Mouse (Mus musculus): ENCODE results near the gene Gm3187.
"Not testable (repeated sequence)": the region's sequence is repeated elsewhere in the genome, so short reads cannot be mapped to it uniquely, and the experiment has no call there.

Gene Gm3187

DNA sequence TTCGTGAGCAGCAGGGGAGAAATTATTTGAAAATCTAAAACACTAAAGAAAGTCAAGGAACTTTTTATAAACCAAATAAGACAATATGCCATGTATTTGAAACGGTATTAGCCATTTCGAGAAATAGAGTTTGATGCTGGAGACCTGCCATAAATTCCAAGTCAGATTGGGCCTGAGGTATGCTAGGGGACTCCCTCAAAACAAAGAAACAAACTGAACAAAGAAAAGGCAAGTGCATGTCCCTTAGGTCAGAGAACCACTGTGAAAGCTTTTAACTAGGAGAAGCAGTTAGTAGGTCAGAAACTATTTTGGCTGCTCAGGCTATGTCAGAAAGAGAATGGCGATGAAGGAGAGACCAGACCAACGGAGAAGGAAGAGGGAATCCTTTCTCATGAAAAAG is at the start of gene Gm3187:
Gene Gm3187 (plus strand): TSS at position 301 of the 400 bp plus-strand sequence.
- DNase-seq (ENCODE audit: low spot score) = not testable (repeated sequence)

- not testable (repeated sequence) for DNase-seq (ENCODE audit: low spot score)
These were observed 28.6 kb upstream of the Gm3187 start, which contains the start of gene Gm3194 for GRCm38 (mm10) chr14:5455367-5455766. Gm3194 (minus strand) TSS chr14:5455467.

DNA sequence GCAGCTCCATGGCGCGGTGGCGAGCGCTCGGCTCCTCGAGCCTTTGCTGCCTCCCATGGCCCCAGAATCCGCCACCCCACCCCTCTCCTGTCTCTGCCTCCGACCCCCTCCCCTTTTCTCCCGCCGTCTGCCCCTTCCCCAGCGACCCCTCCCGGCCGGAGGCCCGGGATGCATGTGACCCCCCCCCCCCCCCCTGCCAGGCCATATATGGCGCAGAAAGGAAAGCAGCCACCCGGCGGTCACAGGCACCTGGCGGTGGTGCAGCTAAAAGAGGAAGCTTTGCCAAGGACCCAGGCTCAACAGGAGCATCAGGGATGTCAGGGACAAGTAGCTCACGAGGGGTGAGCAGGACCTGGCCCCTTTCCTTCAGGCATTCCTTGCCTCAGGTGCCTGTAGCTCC is 23.5 kb upstream of the Gm3187 start:
- not testable (repeated sequence) for DNase-seq (ENCODE audit: low spot score)

- not testable (repeated sequence) for DNase-seq (ENCODE audit: low spot score)
These were observed 6.3 kb upstream of the Gm3187 start, which contains the start of gene Gm8246 for GRCm38 (mm10) chr14:5477730-5478129. Gm8246 (minus strand) TSS chr14:5477830.

DNA sequence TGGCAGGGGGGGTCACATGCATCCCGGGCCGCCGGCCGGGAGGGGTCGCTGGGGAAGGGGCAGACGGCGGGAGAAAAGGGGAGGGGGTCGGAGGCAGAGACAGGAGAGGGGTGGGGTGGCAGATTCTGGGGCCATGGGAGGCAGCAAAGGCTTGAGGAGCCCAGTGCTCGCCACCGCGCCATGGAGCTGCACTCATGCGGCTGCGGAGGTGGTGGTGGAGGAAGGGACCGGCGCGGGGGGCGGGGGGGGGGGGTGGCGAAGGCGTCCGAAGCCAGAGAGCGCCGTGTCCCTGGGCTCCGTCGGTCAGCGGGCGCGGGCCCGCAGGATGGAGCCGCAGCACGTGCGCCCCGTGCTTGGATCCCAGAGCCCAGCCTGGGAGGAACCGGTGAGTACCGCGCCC is 17.4 kb downstream of the Gm3187 start, which contains the start of gene Gm3488:
Gene Gm3488 (plus strand): TSS at position 301 of the 400 bp plus-strand sequence.
- DNase-seq (ENCODE audit: low spot score) = not testable (repeated sequence)

GRCm38 (mm10) chr14:5538196-5538595 is 54.2 kb downstream of the Gm3187 start, which contains the start of gene Gm3532:
Gm3532 (plus strand) TSS chr14:5538496.
- not testable (repeated sequence) for DNase-seq (ENCODE audit: low spot score)

Measured in embryo, embryonic 10.5 days (tissue).